10 mouse cellular contexts compared by ENCODE assay signal in genomic region chr11:32300279-32301267, GRCm38 (mm10). TPM values are rescaled to one million over a fixed set of nuclear protein-coding genes. Genes with fewer than 3 reads are reported as not detected.
DNase-seq lines count a peak whose midpoint lies in the region; ATAC-seq and TF ChIP-seq lines count a peak whose summit lies in the region.
"Had no signal": no experiment of that assay in that cellular context is flagged by ENCODE, and none has a peak within 500 bp of the region (broad histone marks: within the 10 kb centered on the region; RNA-seq: fewer than 3 reads in every experiment).

No protein-coding gene starts in this region.

- DNase-seq in heart, postnatal 0 days (ENCODE audit: low spot score): no peak
- no peak for DNase-seq in heart, adult 2 months
- peak; percentile 28 for DNase-seq in midbrain, embryonic 14.5 days
- no peak for DNase-seq in B cell, adult 2 months
- DNase-seq in thymus, adult 18-20 months: no peak
- DNase-seq in embryo, embryonic 9.5 days (ENCODE audit: extremely low spot score): no peak

- H3K4me1 ChIP-seq in heart, postnatal 0 days (ENCODE audit: control insufficient read depth, insufficient read depth): no peaks in the 10 kb centered on the region
- H3K4me1 ChIP-seq in heart, adult 2 months (ENCODE audit: control insufficient read depth, insufficient read depth, low read length): peaks cover 1% of the 10 kb centered on the region; the same call in 1 of the 2 replicates
- H3K4me1 ChIP-seq in bone marrow macrophage, adult 2 months (ENCODE audit: control insufficient read depth, insufficient read depth, low read length): peaks cover 4% of the 10 kb centered on the region
- H3K4me1 ChIP-seq in hindbrain, embryonic 15.5 days (replicated peaks): no peaks in the 10 kb centered on the region
- no peaks in the 10 kb centered on the region for H3K4me1 ChIP-seq in midbrain, embryonic 14.5 days (ENCODE audit: control insufficient read depth, insufficient read depth, low read length)

- peak overlapping the region; percentile 23; the same call in 1 of the 2 replicates for H3K4me2 ChIP-seq in heart, postnatal 0 days (ENCODE audit: low read depth, low read length)
- peak overlapping the region; percentile 47 for H3K4me2 ChIP-seq in hindbrain, embryonic 15.5 days
- peak overlapping the region; percentile 47 for H3K4me2 ChIP-seq in midbrain, embryonic 14.5 days (ENCODE audit: low read length)

- H3K9ac ChIP-seq in heart, postnatal 0 days (replicated peaks; ENCODE audit: low read depth, low read length): no peak overlapping the region
- no peak overlapping the region for H3K9ac ChIP-seq in heart, adult 2 months (ENCODE audit: low read depth, low read length)
- H3K9ac ChIP-seq in hindbrain, embryonic 15.5 days: no peak overlapping the region
- no peak overlapping the region for H3K9ac ChIP-seq in midbrain, embryonic 14.5 days (replicated peaks; ENCODE audit: low read length)

- H3K27ac ChIP-seq in heart, postnatal 0 days (ENCODE audit: low read depth): no peak overlapping the region
- H3K27ac ChIP-seq in heart, adult 2 months: no peak overlapping the region
- no peak overlapping the region for H3K27ac ChIP-seq in bone marrow macrophage, adult 2 months (ENCODE audit: insufficient read depth, low read depth, low read length)
- no peak overlapping the region for H3K27ac ChIP-seq in hindbrain, embryonic 15.5 days (replicated peaks)
- no peak overlapping the region for H3K27ac ChIP-seq in midbrain, embryonic 14.5 days (replicated peaks; ENCODE audit: low read depth, low read length)

- ATAC-seq in heart, postnatal 0 days (ENCODE audit: insufficient read depth, low read depth): no peak
- ATAC-seq in hindbrain, embryonic 15.5 days (ENCODE audit: low FRiP score, low read depth): peak; percentile 20; the same call in 1 of the 2 replicates
- no peak; the same call in 1 of the 2 replicates for ATAC-seq in midbrain, embryonic 14.5 days (ENCODE audit: low FRiP score, low TSS enrichment)
- ATAC-seq: Patski had no signal

- no peak overlapping the region for H3K4me3 ChIP-seq in heart, postnatal 0 days (ENCODE audit: low read depth, low read length)
- no peak overlapping the region for H3K4me3 ChIP-seq in heart, adult 2 months
- H3K4me3 ChIP-seq in bone marrow macrophage, adult 2 months (ENCODE audit: insufficient read depth, low read length): peak overlapping the region; percentile 59
- H3K4me3 ChIP-seq in hindbrain, embryonic 15.5 days: peak overlapping the region; percentile 26
- H3K4me3 ChIP-seq in midbrain, embryonic 14.5 days (replicated peaks; ENCODE audit: low read depth, low read length): peak overlapping the region; percentile 21; the same call in 1 of the 2 replicates

- H3K9me3 ChIP-seq in heart, postnatal 0 days (replicated peaks; ENCODE audit: control insufficient read depth, low read length): no peaks in the 10 kb centered on the region
- no peaks in the 10 kb centered on the region for H3K9me3 ChIP-seq in hindbrain, embryonic 15.5 days
- no peaks in the 10 kb centered on the region for H3K9me3 ChIP-seq in midbrain, embryonic 14.5 days (ENCODE audit: control insufficient read depth, low read length)

- TF ChIP-seq POLR2A in heart, adult 2 months (IDR thresholded peaks at IDR 0.05; ENCODE audit: insufficient read depth, low read depth, low read length): no peak
- TF ChIP-seq POLR2A in bone marrow macrophage, adult 2 months (IDR thresholded peaks at IDR 0.05; ENCODE audit: borderline replicate concordance, low read depth, low read length): no peak

- WGBS in heart, postnatal 0 days: 52% methylated on average over 14 of the region's 17 CpGs
- WGBS in heart, adult 2 months: 54% methylated on average over 14 of the region's 17 CpGs
- whole genome bisulfite sequencing in hindbrain, embryonic 15.5 days: 53% methylated on average over 16 of the region's 17 CpGs
- 53% methylated on average over 14 of the region's 17 CpGs for WGBS in midbrain, embryonic 14.5 days

- TF ChIP-seq EP300 in heart, postnatal 0 days (IDR thresholded peaks at IDR 0.05; ENCODE audit: low read depth): no peak
- TF ChIP-seq EP300 in heart, adult 2 months (IDR thresholded peaks at IDR 0.05; ENCODE audit: insufficient read depth, low read depth, low read length): no peak

- H3K27me3 ChIP-seq in heart, postnatal 0 days (ENCODE audit: control insufficient read depth, insufficient read depth, low read length): no peaks in the 10 kb centered on the region
- H3K27me3 ChIP-seq in heart, adult 2 months (ENCODE audit: control insufficient read depth, insufficient read depth, low read length): no peaks in the 10 kb centered on the region
- no peaks in the 10 kb centered on the region for H3K27me3 ChIP-seq in hindbrain, embryonic 15.5 days
- no peaks in the 10 kb centered on the region for H3K27me3 ChIP-seq in midbrain, embryonic 14.5 days (ENCODE audit: control insufficient read depth, insufficient read depth, low read length)

- intact Hi-C loops in heart, adult 2 months (cut with DNase I): loop anchor here (2.0 kb wide), 1 partner anchor 24 kb away; no protein-coding TSS in a partner anchor

- TF ChIP-seq CTCF in heart, postnatal 0 days (IDR thresholded peaks at IDR 0.05; ENCODE audit: low read depth): no peak
- TF ChIP-seq CTCF in heart, adult 2 months (IDR thresholded peaks at IDR 0.05): no peak
- TF ChIP-seq CTCF in bone marrow macrophage, adult 2 months (IDR thresholded peaks at IDR 0.05; ENCODE audit: low read depth, low read length): no peak

- H3K36me3 ChIP-seq in heart, postnatal 0 days (replicated peaks; ENCODE audit: control insufficient read depth, insufficient read depth, low read length): no peaks in the 10 kb centered on the region
- H3K36me3 ChIP-seq in heart, adult 2 months (ENCODE audit: control insufficient read depth, insufficient read depth, low read length): no peaks in the 10 kb centered on the region
- H3K36me3 ChIP-seq in hindbrain, embryonic 15.5 days: no peaks in the 10 kb centered on the region
- H3K36me3 ChIP-seq in midbrain, embryonic 14.5 days (ENCODE audit: control insufficient read depth, insufficient read depth, low read length): no peaks in the 10 kb centered on the region

- no peaks in the 10 kb centered on the region for H3K79me2 ChIP-seq in heart, adult 2 months (replicated peaks; ENCODE audit: control insufficient read depth, insufficient read depth, low read length)

RNA-seq across cellular contexts. Expression of gene Hbq1a, which starts 0.7 kb away (rescaled TPM):
- total RNA-seq in heart, postnatal 0 days (2014; rRNA removed; ENCODE audit: low replicate concordance): not detected in 2 replicates
- polyA plus RNA-seq in heart, postnatal 0 days (2015; fragmentation: Nextera tagmentation; extraction: Ambion mirVana): 0.34 TPM in 1 of 2 replicates, not detected in the other
- 1 to 10 TPM in 1 of 2 experiments, not detected in 1; 4.4 TPM for total RNA-seq in heart, adult 2 months (2021)
- polyA plus RNA-seq in heart, adult 2 months (2012; rRNA removed): 0.50 and 7.0 TPM in 2 replicates
- not detected in 2 replicates for polyA plus RNA-seq in bone marrow macrophage, adult 2 months (2012; ENCODE audit: insufficient read depth, insufficient read length, missing spikeins)
- polyA plus RNA-seq in hindbrain, embryonic 15.5 days (2015; fragmentation: Nextera tagmentation; extraction: Ambion mirVana): 0.83 and 2.3 TPM in 2 replicates
- 0.90 and 1.4 TPM in 2 replicates for polyA plus RNA-seq in midbrain, embryonic 14.5 days (2014; fragmentation: Nextera tagmentation; extraction: Ambion mirVana)
- polyA plus RNA-seq: Patski had no signal

RNA-seq across cellular contexts. Expression of gene Hba-a2, which starts 4.3 kb away (rescaled TPM):
- total RNA-seq in heart, postnatal 0 days (2014; rRNA removed; ENCODE audit: low replicate concordance): 5,955 and 6,390 TPM in 2 replicates
- polyA plus RNA-seq in heart, postnatal 0 days (2015; fragmentation: Nextera tagmentation; extraction: Ambion mirVana): 5,218 and 8,165 TPM in 2 replicates
- over 10,000 TPM in 1 of 2 experiments, 1,000 to 10,000 TPM in 1; 4,976 to 34,253 TPM for total RNA-seq in heart, adult 2 months (2021)
- polyA plus RNA-seq in heart, adult 2 months (2012; rRNA removed): 9,938 and 81,467 TPM in 2 replicates
- polyA plus RNA-seq in bone marrow macrophage, adult 2 months (2012; ENCODE audit: insufficient read depth, insufficient read length, missing spikeins): 1.4 TPM in 1 of 2 replicates, not detected in the other
- polyA plus RNA-seq in hindbrain, embryonic 15.5 days (2015; fragmentation: Nextera tagmentation; extraction: Ambion mirVana): 6,860 and 8,722 TPM in 2 replicates
- 3,589 and 5,155 TPM in 2 replicates for polyA plus RNA-seq in midbrain, embryonic 14.5 days (2014; fragmentation: Nextera tagmentation; extraction: Ambion mirVana)
- polyA plus RNA-seq: Patski had no signal

RNA-seq across cellular contexts. Expression of gene Hbq1b, which starts 13.8 kb away (rescaled TPM):
- total RNA-seq in heart, postnatal 0 days (2014; rRNA removed; ENCODE audit: low replicate concordance): not detected in 2 replicates
- polyA plus RNA-seq in heart, postnatal 0 days (2015; fragmentation: Nextera tagmentation; extraction: Ambion mirVana): 0.38 and 0.90 TPM in 2 replicates
- 1 to 10 TPM in 1 of 2 experiments, under 1 TPM in 1; 0.70 to 2.4 TPM for total RNA-seq in heart, adult 2 months (2021)
- polyA plus RNA-seq in heart, adult 2 months (2012; rRNA removed): 1.5 and 3.8 TPM in 2 replicates
- not detected in 2 replicates for polyA plus RNA-seq in bone marrow macrophage, adult 2 months (2012; ENCODE audit: insufficient read depth, insufficient read length, missing spikeins)
- polyA plus RNA-seq in hindbrain, embryonic 15.5 days (2015; fragmentation: Nextera tagmentation; extraction: Ambion mirVana): 0.51 and 0.95 TPM in 2 replicates
- 0.74 TPM in 1 of 2 replicates, not detected in the other for polyA plus RNA-seq in midbrain, embryonic 14.5 days (2014; fragmentation: Nextera tagmentation; extraction: Ambion mirVana)
- polyA plus RNA-seq: Patski had no signal

RNA-seq across cellular contexts. Expression of gene Hba-a1, which starts 17.3 kb away (rescaled TPM):
- total RNA-seq in heart, postnatal 0 days (2014; rRNA removed; ENCODE audit: low replicate concordance): 1,456 and 1,841 TPM in 2 replicates
- 2,150 and 3,333 TPM in 2 replicates for polyA plus RNA-seq in heart, postnatal 0 days (2015; fragmentation: Nextera tagmentation; extraction: Ambion mirVana)
- total RNA-seq in heart, adult 2 months (2021): over 10,000 TPM in 1 of 2 experiments, 1,000 to 10,000 TPM in 1; 5,353 to 37,215 TPM
- polyA plus RNA-seq in heart, adult 2 months (2012; rRNA removed): 3,162 and 34,446 TPM in 2 replicates
- not detected in 2 replicates for polyA plus RNA-seq in bone marrow macrophage, adult 2 months (2012; ENCODE audit: insufficient read depth, insufficient read length, missing spikeins)
- 2,663 and 3,254 TPM in 2 replicates for polyA plus RNA-seq in hindbrain, embryonic 15.5 days (2015; fragmentation: Nextera tagmentation; extraction: Ambion mirVana)
- 1,330 and 1,946 TPM in 2 replicates for polyA plus RNA-seq in midbrain, embryonic 14.5 days (2014; fragmentation: Nextera tagmentation; extraction: Ambion mirVana)
- polyA plus RNA-seq: Patski had no signal

RNA-seq across cellular contexts. Expression of gene Hba-x, which starts 24.4 kb away (rescaled TPM):
- 1.2 TPM in 1 of 2 replicates, not detected in the other for total RNA-seq in heart, postnatal 0 days (2014; rRNA removed; ENCODE audit: low replicate concordance)
- polyA plus RNA-seq in heart, postnatal 0 days (2015; fragmentation: Nextera tagmentation; extraction: Ambion mirVana): 0.40 and 0.68 TPM in 2 replicates
- total RNA-seq in heart, adult 2 months (2021): not detected
- not detected in 2 replicates for polyA plus RNA-seq in heart, adult 2 months (2012; rRNA removed)
- polyA plus RNA-seq in bone marrow macrophage, adult 2 months (2012; ENCODE audit: insufficient read depth, insufficient read length, missing spikeins): not detected in 2 replicates
- 31.5 and 46.1 TPM in 2 replicates for polyA plus RNA-seq in hindbrain, embryonic 15.5 days (2015; fragmentation: Nextera tagmentation; extraction: Ambion mirVana)
- 29.1 and 77.0 TPM in 2 replicates for polyA plus RNA-seq in midbrain, embryonic 14.5 days (2014; fragmentation: Nextera tagmentation; extraction: Ambion mirVana)
- total RNA-seq: heart, adult 8-10 months had no signal
- polyA plus RNA-seq: Patski had no signal

Comparison
In these comparisons a context has a peak if more than half of its experiments do, and no peak if none do; other contexts are left out.
1. H3K4me3 ChIP-seq: peak in bone marrow macrophage, adult 2 months (single experiment), hindbrain, embryonic 15.5 days (single experiment) and midbrain, embryonic 14.5 days (single experiment); none in heart, postnatal 0 days (single experiment) and heart, adult 2 months (single experiment).
2. RNA of gene Hba-a2, which starts 4.3 kb away (polyA plus RNA-seq): 9,938 to 81,467 TPM in heart, adult 2 months, 5,218 to 8,165 TPM in heart, postnatal 0 days, 6,860 to 8,722 TPM in hindbrain, embryonic 15.5 days and 3,589 to 5,155 TPM in midbrain, embryonic 14.5 days; 1.4 TPM in bone marrow macrophage, adult 2 months; every median in the first group is over 1,000 times any median in the second.
3. Peak in every context shown above with its lines, with median percentiles within 50 percentile points of each other: H3K4me2 ChIP-seq.